Mouse (Mus musculus): ENCODE measurements at regions not wholly inside any gene's neighbourhood (a gene's known extent, or its start where the extent isn't known, plus 50 kb on each side); places are given as distances from the start of the nearest gene placed in this dataset.

- DNase-seq (ENCODE audit: low spot score in 2 of 2): no peak
These were observed 852.6 kb downstream of the Stpg2 start for GRCm38 (mm10) chr3:140057962-140058631.

DNA sequence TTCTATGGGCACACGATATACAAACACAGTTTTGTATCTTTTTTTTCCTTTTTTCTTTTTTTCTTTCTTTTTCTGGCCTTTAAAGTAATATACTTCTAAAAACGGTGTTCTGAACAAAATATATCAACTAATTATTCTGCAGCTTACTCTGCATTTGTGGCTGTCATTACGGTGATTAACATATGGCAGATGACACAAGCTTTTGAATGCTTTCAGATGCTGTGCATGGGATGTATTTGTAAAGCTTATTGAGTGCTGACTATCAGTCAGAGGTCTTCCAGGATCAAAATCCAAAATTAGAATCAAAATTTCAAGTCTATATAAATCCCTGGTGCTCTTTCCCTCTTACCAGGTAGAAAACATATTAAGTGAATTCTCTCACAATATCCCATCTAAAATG, 853.6 kb downstream of the Stpg2 start:
- no peak for DNase-seq (ENCODE audit: low spot score in 2 of 2)

DNA sequence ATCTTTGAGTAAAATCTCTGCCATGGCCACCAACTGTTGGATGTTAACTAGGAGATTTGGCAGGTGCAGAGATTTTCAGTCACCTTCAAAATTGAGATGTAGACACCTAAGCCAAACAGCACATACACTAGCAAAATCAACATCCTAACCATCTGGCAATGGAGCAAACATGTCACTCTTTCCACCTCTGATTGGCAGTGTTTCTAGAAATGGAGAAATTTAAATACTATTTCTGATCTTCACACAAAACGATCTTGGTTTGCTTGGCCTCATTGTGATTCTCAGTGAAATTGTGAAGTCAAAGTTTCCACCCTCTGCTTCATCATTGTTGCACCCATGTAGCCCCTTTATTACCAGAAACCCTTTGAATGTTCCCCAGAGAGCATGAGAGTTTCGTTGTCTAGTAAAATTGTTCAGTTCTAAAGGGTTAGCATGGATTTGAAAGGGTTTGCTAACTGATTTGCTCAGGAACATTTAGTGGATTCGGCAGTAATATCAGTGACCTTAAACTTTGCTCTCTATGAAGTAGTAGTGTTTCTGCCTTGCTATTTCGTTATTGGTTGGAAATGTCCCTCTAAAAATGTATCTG, 854.1 kb downstream of the Stpg2 start:
- no peak for DNase-seq (ENCODE audit: low spot score in 2 of 2)

- DNase-seq (ENCODE audit: low spot score in 2 of 2): no peak
These were observed 856.4 kb downstream of the Stpg2 start for GRCm38 (mm10) chr3:140061769-140062381.

DNA sequence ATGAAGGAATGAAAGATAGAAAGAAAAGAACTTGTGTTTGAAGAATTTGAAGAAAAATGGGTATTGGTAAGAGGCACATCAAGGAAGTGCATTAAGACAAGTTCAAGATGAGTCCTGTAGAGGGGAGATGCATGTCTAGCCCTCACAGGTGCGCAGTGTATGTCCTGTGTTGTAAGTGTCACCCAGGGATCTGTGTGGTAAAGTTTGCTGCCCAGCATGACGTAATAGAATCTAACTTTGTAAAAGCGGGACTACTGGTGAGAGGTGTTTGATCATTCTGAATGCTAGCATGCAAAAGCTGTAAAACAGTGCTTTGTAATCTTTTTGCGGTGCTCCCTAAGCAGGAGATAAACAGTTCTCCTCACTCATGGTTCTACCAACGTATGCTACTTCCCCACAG, 857.4 kb downstream of the Stpg2 start:
- DNase-seq (ENCODE audit: low spot score in 2 of 2): no peak

- DNase-seq (ENCODE audit: low spot score in 2 of 2): no peak
These were observed 878.8 kb downstream of the Stpg2 start for GRCm38 (mm10) chr3:140084333-140084732.

- DNase-seq (ENCODE audit: low spot score in 2 of 2): no peak
These were observed 879.9 kb downstream of the Stpg2 start for GRCm38 (mm10) chr3:140085385-140085784.

GRCm38 (mm10) chr3:140088019-140088418, 882.5 kb downstream of the Stpg2 start:
- no peak for DNase-seq (ENCODE audit: low spot score in 2 of 2)

DNA sequence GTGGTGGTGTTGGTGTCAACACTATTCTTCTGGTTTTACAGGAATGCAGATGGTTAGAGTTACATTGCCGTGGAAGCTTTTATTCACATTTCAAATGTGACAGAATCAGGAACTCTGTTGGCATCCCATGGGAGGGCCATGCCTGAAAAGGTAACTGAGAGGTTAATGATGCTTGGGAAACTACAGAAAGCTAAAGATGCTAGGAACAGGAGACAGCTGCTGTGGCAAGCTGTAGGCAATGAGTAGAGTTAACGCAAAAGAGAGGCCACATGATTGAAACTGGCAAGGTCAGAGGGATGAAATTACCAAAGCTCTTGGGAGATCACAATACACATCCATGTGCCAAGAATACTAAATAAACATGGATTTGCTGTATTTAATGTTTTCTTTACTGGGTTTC, 886.4 kb downstream of the Stpg2 start:
- no peak for DNase-seq (ENCODE audit: low spot score in 2 of 2)

DNA sequence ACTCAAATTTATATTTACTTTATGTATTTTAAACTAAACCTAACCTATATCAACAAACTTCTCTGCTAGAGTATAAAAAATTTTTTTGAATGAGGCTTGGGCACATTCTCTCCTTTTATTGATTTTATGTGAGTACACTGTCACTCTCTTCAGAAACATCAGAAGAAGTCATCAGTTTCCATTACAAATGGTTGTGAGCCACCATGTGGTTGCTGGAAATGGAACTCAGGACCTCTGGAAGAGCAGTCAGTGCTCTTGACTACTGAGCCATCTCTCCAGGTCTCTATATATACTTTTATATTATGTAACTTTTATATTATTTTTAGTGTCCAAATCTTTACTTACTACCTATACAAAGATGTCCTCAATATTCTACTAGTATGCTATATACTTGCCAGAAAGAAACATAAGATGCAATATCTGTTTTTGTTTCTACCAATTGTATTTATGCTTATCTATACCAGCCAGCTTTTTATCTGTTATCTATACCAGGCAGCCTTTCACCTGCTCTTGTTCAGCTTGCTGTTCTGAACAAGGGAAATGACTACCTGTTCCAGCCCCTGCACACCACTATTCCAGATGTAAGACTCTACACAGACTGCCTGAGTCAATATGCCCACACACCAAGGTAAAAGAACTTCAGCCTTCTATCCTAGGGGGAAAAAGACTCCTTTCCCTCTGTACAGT, 891.5 kb downstream of the Stpg2 start:
- DNase-seq (ENCODE audit: low spot score in 2 of 2): no peak

DNA sequence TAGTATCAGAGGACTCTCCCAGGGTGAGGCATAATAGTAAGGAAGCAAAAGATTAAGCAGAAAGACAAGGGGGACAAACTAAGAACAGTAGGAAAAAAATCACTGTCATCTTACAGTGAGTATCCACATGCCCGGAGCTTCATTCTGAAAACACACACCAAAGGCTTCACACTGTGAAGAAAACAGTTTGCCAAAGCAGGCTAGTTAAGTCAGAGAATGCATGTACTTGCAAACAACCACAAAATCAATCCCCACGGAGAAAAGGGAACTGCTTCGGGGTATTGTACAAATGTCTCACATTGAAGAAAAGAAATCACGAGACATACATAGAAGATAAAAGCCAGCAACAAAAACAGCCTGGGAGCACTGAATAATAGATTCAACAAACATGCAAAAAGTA, 903.9 kb downstream of the Stpg2 start:
- no peak for DNase-seq (ENCODE audit: low spot score in 2 of 2)

DNA sequence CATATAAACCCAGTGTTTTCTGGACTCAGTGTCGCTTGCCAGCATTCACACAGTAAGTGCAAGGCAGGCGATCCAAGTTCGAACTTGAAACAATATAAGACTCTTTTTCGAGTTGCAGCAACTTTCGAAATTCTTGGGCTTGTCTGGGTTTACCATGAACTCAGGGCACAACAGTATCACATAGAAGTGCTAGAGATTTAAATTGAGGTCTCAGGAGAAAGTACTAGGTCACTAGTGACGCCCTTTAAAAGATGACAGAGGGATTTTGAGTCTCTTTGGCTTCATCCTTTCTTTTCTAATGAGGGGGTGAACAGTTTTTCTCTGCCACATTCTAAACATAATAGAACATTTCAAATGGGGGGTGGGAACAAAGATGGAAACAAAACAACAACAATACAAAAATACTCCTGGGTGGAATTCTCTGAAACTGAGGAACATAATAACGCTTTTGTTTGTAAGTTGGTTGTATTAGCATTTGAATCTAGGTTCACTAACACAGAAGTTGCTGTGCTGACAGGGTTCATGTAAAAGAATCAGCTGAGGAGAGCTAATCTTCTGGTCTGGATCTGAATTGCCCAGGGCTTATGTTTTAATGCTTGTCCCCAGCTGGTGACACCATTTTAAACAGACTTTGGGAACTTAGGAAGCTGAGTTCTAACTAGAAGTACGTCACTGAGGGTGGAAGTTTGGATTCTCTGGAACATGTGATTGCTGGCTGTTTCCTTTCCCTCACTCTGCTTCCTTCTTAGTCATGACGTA, 906.1 kb downstream of the Stpg2 start:
- no peak for DNase-seq (ENCODE audit: low spot score in 2 of 2)

GRCm38 (mm10) chr3:140115116-140115515, 909.6 kb downstream of the Stpg2 start:
- no peak for DNase-seq (ENCODE audit: low spot score in 2 of 2)

- DNase-seq (ENCODE audit: low spot score in 2 of 2): no peak
These were observed 921.8 kb downstream of the Stpg2 start for GRCm38 (mm10) chr3:140127310-140127709.

GRCm38 (mm10) chr3:140129065-140129778, 923.7 kb downstream of the Stpg2 start:
- DNase-seq (ENCODE audit: low spot score in 2 of 2): no peak

GRCm38 (mm10) chr3:140143900-140144299, 938.4 kb downstream of the Stpg2 start:
- no peak for DNase-seq (ENCODE audit: low spot score in 2 of 2)

DNA sequence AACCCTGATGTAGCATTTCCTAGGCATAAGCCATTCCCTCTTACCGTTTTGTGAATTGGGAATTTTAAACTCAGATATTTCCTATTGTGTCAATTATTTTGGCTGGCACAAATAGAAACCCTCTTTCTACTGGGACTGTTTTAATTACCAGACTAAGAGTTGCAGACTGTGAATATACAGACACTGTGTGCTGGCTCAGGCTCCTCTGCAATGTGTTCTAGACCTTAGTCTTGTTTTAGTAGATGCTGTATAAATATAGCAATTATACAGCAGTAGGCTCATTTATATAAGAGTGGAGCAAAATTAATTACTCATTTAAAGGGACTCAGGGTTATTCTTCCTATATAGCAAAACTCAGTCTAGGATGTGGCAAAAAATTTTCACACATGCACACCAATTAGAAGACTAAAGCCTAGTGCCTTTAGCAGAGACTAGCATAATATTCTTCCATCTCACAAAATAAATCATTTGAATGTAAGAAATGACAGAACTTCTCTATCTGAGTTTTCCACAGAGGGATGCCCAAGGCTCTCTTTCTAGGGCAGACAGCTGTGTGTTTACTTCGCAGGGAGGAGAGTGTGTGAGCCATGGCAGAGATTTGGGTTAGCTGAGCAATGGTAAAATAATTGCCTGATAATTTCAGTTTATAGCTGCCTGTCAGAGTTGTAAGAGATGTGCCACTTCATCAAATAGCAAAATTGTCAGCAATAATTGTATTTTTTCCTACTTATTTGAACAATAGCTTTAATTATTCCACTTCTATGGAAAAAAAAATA, 941.9 kb downstream of the Stpg2 start:
- DNase-seq (ENCODE audit: low spot score in 2 of 2): peak in 1 of 2 experiments; percentile 18

GRCm38 (mm10) chr3:140150530-140150951, 945.0 kb downstream of the Stpg2 start:
- DNase-seq (ENCODE audit: low spot score in 2 of 2): peak; percentile 24 to 38

DNA sequence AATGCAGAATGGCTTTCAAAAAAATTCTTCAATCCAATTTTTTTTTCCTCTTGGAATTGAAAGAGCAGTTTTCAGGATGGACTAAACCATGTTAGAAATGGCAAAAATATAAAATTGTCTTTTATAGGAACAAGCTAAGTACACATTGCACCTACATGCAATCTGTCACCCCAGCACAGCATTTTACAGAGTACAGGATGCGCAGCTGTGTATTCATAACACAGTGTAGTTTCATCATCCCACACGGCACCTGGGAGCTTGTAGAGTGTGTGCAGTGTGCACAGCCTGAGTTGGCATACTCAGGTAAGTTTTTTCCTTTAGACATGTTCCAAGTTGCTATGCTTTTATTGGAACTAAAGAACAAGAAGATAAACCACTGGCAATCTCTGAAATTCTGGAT, 974.0 kb downstream of the Stpg2 start:
- peak; percentile 44 to 64 for DNase-seq (ENCODE audit: low spot score in 2 of 2)

- DNase-seq (ENCODE audit: low spot score in 2 of 2): no peak
These were observed 977.2 kb downstream of the Stpg2 start for GRCm38 (mm10) chr3:140182690-140183089.

All from right cerebral cortex, postnatal 10 days (tissue).